Mouse (Mus musculus) erythroblast, embryonic 14.5 days (primary cell): Measurements from ENCODE around the gene Pde4b.

Experiments
- GATA1 ChIP-seq: IDR thresholded peaks from 2 replicates; pipeline ENCODE4 v1.6.1; 2012; ENCODE audit warnings: low read length, inconsistent platforms, mixed read lengths
- TAL1 ChIP-seq: IDR thresholded peaks from 3 replicates; pipeline ENCODE4 v1.6.1; 2012; ENCODE audit warnings: low read length, inconsistent platforms, mixed read lengths

GRCm38 (mm10) chr4:102346911-102347492 lies 259.7 kb downstream of the Pde4b start:
- no peak for TF ChIP-seq GATA1
- TF ChIP-seq TAL1 = no peak
